Mouse (Mus musculus): ENCODE data around the gene Rps10.

- TF ChIP-seq MYOG (IDR thresholded peaks at IDR 0.05; ENCODE audit: control insufficient read depth, extremely low read depth, insufficient read length) (no peak), CTCF (IDR thresholded peaks at IDR 0.05; ENCODE audit: control insufficient read depth, insufficient read depth, insufficient read length) (no peak)
Measured at GRCm38 (mm10) chr17:27656011-27656399, 19.5 kb upstream of the Rps10 start.

All from C2C12 (cell line).